Mouse (Mus musculus): ENCODE results near the gene Acoxl. TPM values are rescaled to one million over a fixed set of nuclear protein-coding genes. Genes with fewer than 3 reads are reported as not detected.

Acoxl gene
- polyA plus RNA-seq, 1 experiment: 1.7 TPM

DNA sequence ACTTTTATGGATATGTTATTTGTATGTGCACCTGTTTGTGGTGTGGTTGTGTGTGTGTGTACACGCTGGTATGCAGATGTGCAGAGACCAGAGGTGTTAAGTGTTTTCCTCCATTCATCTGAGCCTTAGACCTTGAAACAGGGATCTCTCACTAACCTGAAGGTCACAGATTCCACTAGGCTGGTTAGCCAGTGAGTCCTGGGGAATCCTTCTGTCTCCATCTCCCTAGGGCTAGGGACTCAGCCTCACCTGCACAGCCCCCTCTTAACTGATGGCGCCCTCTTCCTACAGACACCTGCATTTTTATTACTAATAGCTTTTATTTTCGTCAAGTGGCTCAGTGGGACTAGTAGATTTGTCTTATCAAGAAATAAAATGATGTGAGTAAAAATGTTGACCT lies 301.5 kb downstream of the Acoxl start:
- no peaks in the 10 kb centered on the region for H3K27me3 ChIP-seq (ENCODE audit: control insufficient read depth, insufficient read depth, low read length)
- TF ChIP-seq CTCF (IDR thresholded peaks at IDR 0.05; ENCODE audit: borderline replicate concordance, control insufficient read depth, extremely low read depth, insufficient read depth, low read length, poor library complexity) (no peak), POLR2A (IDR thresholded peaks at IDR 0.05; ENCODE audit: control insufficient read depth, extremely low read depth, insufficient read depth, low read length, poor library complexity) (no peak)
- peaks cover 2% of the 10 kb centered on the region; the same call in 1 of the 2 replicates for H3K4me1 ChIP-seq (replicated peaks; ENCODE audit: control insufficient read depth, insufficient read depth, low read length)
- no peak for DNase-seq
- 93% methylated on average over 3 of the region's 3 CpGs for WGBS
- H3K36me3 ChIP-seq (ENCODE audit: control insufficient read depth, insufficient read depth, low read length): no peaks in the 10 kb centered on the region
- no peak overlapping the region for H3K4me3 ChIP-seq (ENCODE audit: control insufficient read depth, insufficient read depth, low read length)
- no peak overlapping the region for H3K27ac ChIP-seq (ENCODE audit: control insufficient read depth, insufficient read depth, low read length)

DNA sequence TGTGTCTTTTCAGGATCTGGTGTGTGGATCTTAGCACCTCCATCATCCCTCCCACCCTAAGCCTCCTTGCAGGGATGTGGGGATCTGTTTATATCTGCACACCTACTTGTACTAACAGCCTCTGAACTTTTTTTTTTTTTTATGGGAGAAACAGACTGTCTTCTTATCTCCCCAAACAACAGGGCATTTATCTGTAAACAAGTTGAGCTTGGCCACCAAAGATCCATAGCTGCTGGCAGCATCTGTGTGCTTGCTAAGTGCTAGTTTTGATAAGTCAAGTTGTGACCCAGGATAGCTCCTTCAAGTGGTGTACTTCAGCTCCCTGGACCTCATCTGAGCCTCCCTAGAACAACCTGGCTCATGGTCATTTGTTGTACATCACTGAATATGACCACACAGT lies 305.3 kb downstream of the Acoxl start:
- no peak for TF ChIP-seq CTCF (IDR thresholded peaks at IDR 0.05; ENCODE audit: borderline replicate concordance, control insufficient read depth, extremely low read depth, insufficient read depth, low read length, poor library complexity)
- no peak for TF ChIP-seq POLR2A (IDR thresholded peaks at IDR 0.05; ENCODE audit: control insufficient read depth, extremely low read depth, insufficient read depth, low read length, poor library complexity)
- Histone ChIP-seq H3K27me3 (ENCODE audit: control insufficient read depth, insufficient read depth, low read length) (no peaks in the 10 kb centered on the region), H3K36me3 (ENCODE audit: control insufficient read depth, insufficient read depth, low read length) (peaks cover 20% of the 10 kb centered on the region), H3K27ac (ENCODE audit: control insufficient read depth, insufficient read depth, low read length) (no peak overlapping the region), H3K4me3 (ENCODE audit: control insufficient read depth, insufficient read depth, low read length) (no peak overlapping the region), H3K4me1 (replicated peaks; ENCODE audit: control insufficient read depth, insufficient read depth, low read length) (peaks cover 2% of the 10 kb centered on the region; the same call in 1 of the 2 replicates)
- no peak for DNase-seq

DNA sequence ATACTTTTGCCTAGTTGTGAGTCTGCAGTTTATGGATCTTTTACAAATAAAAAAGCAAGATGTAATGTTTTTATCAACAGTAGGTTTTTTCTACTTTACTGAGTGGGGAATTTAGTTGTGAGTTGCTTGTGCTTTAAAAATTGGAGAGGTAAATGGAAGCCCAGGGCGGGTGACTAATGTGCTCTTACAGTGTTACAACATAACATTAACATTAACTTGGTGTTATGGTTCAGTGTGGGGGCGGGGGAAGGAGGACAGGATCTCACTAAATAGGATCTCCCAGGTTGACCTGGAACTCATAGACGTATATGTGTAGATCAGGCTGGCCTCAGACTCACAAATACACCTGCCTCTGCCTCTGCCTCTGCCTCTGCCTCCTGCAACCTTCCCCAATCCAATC lies 306.8 kb downstream of the Acoxl start:
- Histone ChIP-seq H3K4me1 (replicated peaks; ENCODE audit: control insufficient read depth, insufficient read depth, low read length) (no peaks in the 10 kb centered on the region; the same call in 1 of the 2 replicates), H3K27ac (ENCODE audit: control insufficient read depth, insufficient read depth, low read length) (no peak overlapping the region), H3K27me3 (ENCODE audit: control insufficient read depth, insufficient read depth, low read length) (no peaks in the 10 kb centered on the region), H3K36me3 (ENCODE audit: control insufficient read depth, insufficient read depth, low read length) (peaks cover 23% of the 10 kb centered on the region), H3K4me3 (ENCODE audit: control insufficient read depth, insufficient read depth, low read length) (no peak overlapping the region)
- TF ChIP-seq POLR2A (IDR thresholded peaks at IDR 0.05; ENCODE audit: control insufficient read depth, extremely low read depth, insufficient read depth, low read length, poor library complexity): no peak
- TF ChIP-seq CTCF (IDR thresholded peaks at IDR 0.05; ENCODE audit: borderline replicate concordance, control insufficient read depth, extremely low read depth, insufficient read depth, low read length, poor library complexity): no peak
- WGBS: 90% methylated on average over 3 of the region's 3 CpGs
- DNase-seq: no peak

GRCm38 (mm10) chr2:128149596-128149995 lies 310.9 kb downstream of the Acoxl start:
- WGBS: 98% methylated on average over 5 of the region's 5 CpGs
- Histone ChIP-seq H3K27ac (ENCODE audit: control insufficient read depth, insufficient read depth, low read length) (no peak overlapping the region), H3K36me3 (ENCODE audit: control insufficient read depth, insufficient read depth, low read length) (peaks cover 23% of the 10 kb centered on the region), H3K4me1 (replicated peaks; ENCODE audit: control insufficient read depth, insufficient read depth, low read length) (peaks cover 33% of the 10 kb centered on the region), H3K27me3 (ENCODE audit: control insufficient read depth, insufficient read depth, low read length) (no peaks in the 10 kb centered on the region), H3K4me3 (ENCODE audit: control insufficient read depth, insufficient read depth, low read length) (no peak overlapping the region)
- TF ChIP-seq CTCF (IDR thresholded peaks at IDR 0.05; ENCODE audit: borderline replicate concordance, control insufficient read depth, extremely low read depth, insufficient read depth, low read length, poor library complexity): no peak
- TF ChIP-seq POLR2A (IDR thresholded peaks at IDR 0.05; ENCODE audit: control insufficient read depth, extremely low read depth, insufficient read depth, low read length, poor library complexity): no peak
- DNase-seq: no peak

DNA sequence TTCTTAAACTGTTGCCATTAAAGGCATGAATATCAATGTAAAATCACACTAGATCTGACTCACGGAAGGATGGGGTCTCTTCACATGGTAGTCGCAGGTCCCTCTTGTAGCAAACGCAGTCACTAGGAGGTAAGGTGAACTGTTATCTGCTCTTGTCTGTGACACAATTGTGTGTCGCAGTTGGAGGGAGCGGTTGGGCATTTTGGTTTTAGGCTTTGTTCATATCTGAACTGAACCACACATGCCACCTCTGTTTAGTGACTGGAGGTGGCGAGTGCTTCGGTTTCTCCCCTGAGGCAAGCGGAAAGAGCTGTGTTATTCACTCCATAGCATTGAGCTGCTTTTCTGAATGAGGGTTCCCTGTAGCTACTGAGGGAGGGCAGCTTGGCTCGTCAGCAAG lies 313.5 kb downstream of the Acoxl start:
- Histone ChIP-seq H3K27me3 (ENCODE audit: control insufficient read depth, insufficient read depth, low read length) (no peaks in the 10 kb centered on the region), H3K36me3 (ENCODE audit: control insufficient read depth, insufficient read depth, low read length) (peaks cover 18% of the 10 kb centered on the region), H3K27ac (ENCODE audit: control insufficient read depth, insufficient read depth, low read length) (peak overlapping the region; percentile 65), H3K4me3 (ENCODE audit: control insufficient read depth, insufficient read depth, low read length) (no peak overlapping the region), H3K4me1 (replicated peaks; ENCODE audit: control insufficient read depth, insufficient read depth, low read length) (peaks cover 57% of the 10 kb centered on the region)
- TF ChIP-seq CTCF (IDR thresholded peaks at IDR 0.05; ENCODE audit: borderline replicate concordance, control insufficient read depth, extremely low read depth, insufficient read depth, low read length, poor library complexity): no peak
- TF ChIP-seq POLR2A (IDR thresholded peaks at IDR 0.05; ENCODE audit: control insufficient read depth, extremely low read depth, insufficient read depth, low read length, poor library complexity): no peak
- no peak for DNase-seq
- WGBS: 63% methylated on average over 9 of the region's 9 CpGs

- 7% methylated on average over 16 of the region's 16 CpGs for WGBS
- Histone ChIP-seq H3K27ac (ENCODE audit: control insufficient read depth, insufficient read depth, low read length) (peak overlapping the region; percentile 90), H3K36me3 (ENCODE audit: control insufficient read depth, insufficient read depth, low read length) (peaks cover 10% of the 10 kb centered on the region), H3K27me3 (ENCODE audit: control insufficient read depth, insufficient read depth, low read length) (no peaks in the 10 kb centered on the region), H3K4me1 (replicated peaks; ENCODE audit: control insufficient read depth, insufficient read depth, low read length) (peaks cover 59% of the 10 kb centered on the region), H3K4me3 (ENCODE audit: control insufficient read depth, insufficient read depth, low read length) (no peak overlapping the region)
- no peak for TF ChIP-seq POLR2A (IDR thresholded peaks at IDR 0.05; ENCODE audit: control insufficient read depth, extremely low read depth, insufficient read depth, low read length, poor library complexity)
- TF ChIP-seq CTCF (IDR thresholded peaks at IDR 0.05; ENCODE audit: borderline replicate concordance, control insufficient read depth, extremely low read depth, insufficient read depth, low read length, poor library complexity): no peak
- DNase-seq: peak; percentile 76
These were observed 314.3 kb downstream of the Acoxl start for GRCm38 (mm10) chr2:128152845-128153550.
